Mouse (Mus musculus) spleen, postnatal 14 days (tissue): ENCODE results near the gene Cbll1.
A peak's percentile ranks its signal among the peaks of the same experiment; 100 is the strongest.
"Not testable (repeated sequence)": the region's sequence is repeated elsewhere in the genome, so short reads cannot be mapped to it uniquely, and the experiment has no call there.

Experiments
- DNase-seq, 2 experiments: peaks; one replicate each; pipeline ENCODE4 v3.0.0; 2021 to 2022; ENCODE audit warnings: low spot score in 2 of 2

Cbll1 gene

GRCm38 (mm10) chr12:31500196-31500595 is 780 bp upstream of the Cbll1 start:
- DNase-seq = peak in 1 of 2 experiments; percentile 35

GRCm38 (mm10) chr12:31498936-31499313 is 491 bp downstream of the Cbll1 start:
- DNase-seq = no peak

GRCm38 (mm10) chr12:31486431-31486830 is 13.0 kb downstream of the Cbll1 start:
- DNase-seq = no peak

GRCm38 (mm10) chr12:31478182-31478581 is 21.2 kb downstream of the Cbll1 start:
- not testable (repeated sequence) for DNase-seq

GRCm38 (mm10) chr12:31462615-31463014 is 36.8 kb downstream of the Cbll1 start:
- DNase-seq = no peak

- no peak for DNase-seq
These were observed 38.0 kb downstream of the Cbll1 start for GRCm38 (mm10) chr12:31461371-31461770.

- peak in 1 of 2 experiments; percentile 10 for DNase-seq
These were observed 39.1 kb downstream of the Cbll1 start for GRCm38 (mm10) chr12:31460270-31460669.

- no peak for DNase-seq
These were observed 40.9 kb downstream of the Cbll1 start for GRCm38 (mm10) chr12:31458474-31458873.

GRCm38 (mm10) chr12:31456271-31456670 is 43.1 kb downstream of the Cbll1 start:
- DNase-seq = no peak

GRCm38 (mm10) chr12:31449341-31449740 is 50.1 kb downstream of the Cbll1 start:
- DNase-seq = no peak

- DNase-seq = no peak
These were observed 54.6 kb downstream of the Cbll1 start for GRCm38 (mm10) chr12:31444827-31445226.

GRCm38 (mm10) chr12:31444131-31444546 is 55.3 kb downstream of the Cbll1 start:
- no peak for DNase-seq

- DNase-seq = no peak
These were observed 59.8 kb downstream of the Cbll1 start for GRCm38 (mm10) chr12:31439612-31440011.

GRCm38 (mm10) chr12:31437791-31438190 is 61.6 kb downstream of the Cbll1 start:
- no peak for DNase-seq
